Mouse (Mus musculus) adrenal gland (tissue): ENCODE measurements around the gene Zfp36.

Experiments used
- intact Hi-C: fragments of 180-260 bp; cut with DNase I; formaldehyde crosslinking; loops from one replicate; pipeline ENCODE4 v1.15.1; 2025

Gene Zfp36

GRCm38 (mm10) chr7:28370977-28371513 is 9.0 kb downstream of the Zfp36 start:
- intact Hi-C loops = no loop called here

- intact Hi-C loops = no loop called here
Observed at GRCm38 (mm10) chr7:28370051-28370450, 10.0 kb downstream of the Zfp36 start.

- intact Hi-C loops = no loop called here
Observed at GRCm38 (mm10) chr7:28368276-28368920, 11.7 kb downstream of the Zfp36 start.

DNA sequence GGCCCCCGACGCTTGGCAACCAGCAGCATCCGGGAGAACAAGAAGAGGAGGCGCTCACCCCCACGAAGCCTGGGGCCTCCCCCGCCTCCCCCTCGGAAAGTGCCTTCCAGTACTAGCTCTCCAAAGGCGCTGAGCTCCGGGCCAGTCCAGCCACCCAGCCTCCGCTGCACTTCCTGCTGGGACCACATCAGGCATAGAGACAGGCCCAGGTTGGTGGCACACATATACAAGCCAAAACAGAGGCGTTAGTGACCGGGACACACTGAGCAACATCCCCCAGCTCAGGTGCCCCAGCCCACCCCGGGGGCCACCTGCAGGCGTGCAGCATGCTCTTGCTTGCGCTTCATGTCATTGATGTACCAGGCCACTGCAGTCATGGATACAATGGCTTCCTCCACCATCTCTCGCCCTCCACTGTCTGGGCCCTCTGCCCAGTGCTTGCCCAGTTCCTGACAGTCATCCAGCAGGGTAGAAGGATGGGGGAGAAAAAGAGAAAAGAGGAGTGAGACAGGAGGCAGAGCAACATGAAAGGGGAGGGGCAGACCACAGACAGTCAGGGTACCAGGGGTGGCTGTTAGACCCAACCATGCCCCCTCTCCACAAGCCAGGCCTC is 12.3 kb downstream of the Zfp36 start:
- intact Hi-C loops = no loop called here

- intact Hi-C loops = no loop called here
Observed at GRCm38 (mm10) chr7:28362441-28363060, 17.5 kb downstream of the Zfp36 start.

DNA sequence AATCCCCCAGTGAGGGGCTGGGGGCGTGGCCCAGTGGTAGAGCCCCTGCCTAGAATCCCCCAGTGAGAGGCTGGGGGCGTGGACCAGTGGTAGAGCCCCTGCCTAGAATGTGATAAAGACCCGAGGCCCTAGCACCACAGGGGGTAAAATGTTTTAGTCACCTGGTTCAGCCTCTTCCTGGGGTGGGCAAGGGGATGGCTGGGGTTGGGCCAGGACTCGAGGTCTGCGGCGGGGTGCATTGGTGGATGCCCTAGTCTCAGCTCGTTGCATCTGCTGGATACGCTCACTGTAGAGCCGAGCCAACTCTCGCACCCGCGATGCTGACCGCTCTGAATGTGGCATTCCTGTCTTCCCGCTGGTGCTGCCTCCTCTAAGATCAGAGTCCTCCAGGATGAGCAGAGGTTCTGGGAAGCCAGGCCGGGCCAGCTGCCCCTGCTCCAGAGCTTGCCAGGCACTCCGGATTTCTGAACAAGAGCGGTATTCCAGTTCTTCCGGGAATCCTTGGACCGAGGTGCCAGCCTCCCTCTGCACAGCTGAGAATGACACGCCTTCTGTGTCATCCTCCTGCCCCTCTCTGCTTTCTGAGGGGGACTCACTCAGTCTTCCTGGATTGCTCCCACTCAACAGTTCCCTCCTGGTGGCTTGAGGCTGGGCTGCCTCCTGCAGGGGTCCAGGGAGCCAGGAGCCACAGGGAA is 18.3 kb downstream of the Zfp36 start:
- intact Hi-C loops = no loop called here

GRCm38 (mm10) chr7:28360291-28360690 is 19.8 kb downstream of the Zfp36 start:
- intact Hi-C loops = no loop called here

DNA sequence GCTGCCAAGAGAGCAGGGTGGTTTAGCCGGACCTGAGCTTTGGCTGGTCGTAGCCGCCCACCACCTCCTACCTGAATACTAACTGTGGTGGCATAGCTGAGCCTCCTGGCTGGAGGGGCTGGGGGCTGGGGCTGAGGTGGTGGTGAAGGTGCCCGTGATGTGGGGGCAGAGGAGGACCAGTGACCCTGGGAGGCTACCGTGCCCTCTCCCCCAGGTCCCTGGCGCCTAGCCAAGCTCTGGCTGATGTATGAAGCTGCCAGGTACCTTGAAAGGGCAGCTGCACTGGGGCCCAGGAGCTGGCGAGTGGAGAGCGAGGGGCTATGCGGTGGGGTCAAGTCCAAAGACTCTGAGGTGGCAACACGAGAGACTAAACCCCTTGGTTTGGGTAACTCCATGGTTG is 20.2 kb downstream of the Zfp36 start:
- intact Hi-C loops = no loop called here

DNA sequence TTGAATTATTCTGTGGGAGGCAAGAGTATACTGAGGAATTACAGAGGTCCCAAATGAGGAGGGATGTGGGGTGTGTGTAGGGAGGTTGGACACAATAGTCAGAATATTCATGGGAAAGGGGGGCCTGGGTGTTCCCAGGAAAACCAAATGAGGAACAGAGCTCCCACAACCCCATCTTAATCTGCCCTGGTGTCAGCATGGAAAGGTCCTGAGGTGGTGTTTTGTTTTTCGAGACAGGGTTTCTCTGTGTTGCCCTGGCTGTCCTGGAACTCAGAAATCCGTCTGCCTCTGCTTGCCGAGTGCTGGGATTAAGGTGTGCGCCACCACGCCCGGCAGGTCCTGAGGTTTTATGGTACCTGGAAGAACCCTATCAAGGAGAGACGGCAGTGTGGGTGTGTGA is 21.6 kb downstream of the Zfp36 start:
- intact Hi-C loops = no loop called here

GRCm38 (mm10) chr7:28357984-28358383 is 22.1 kb downstream of the Zfp36 start:
- intact Hi-C loops = no loop called here

DNA sequence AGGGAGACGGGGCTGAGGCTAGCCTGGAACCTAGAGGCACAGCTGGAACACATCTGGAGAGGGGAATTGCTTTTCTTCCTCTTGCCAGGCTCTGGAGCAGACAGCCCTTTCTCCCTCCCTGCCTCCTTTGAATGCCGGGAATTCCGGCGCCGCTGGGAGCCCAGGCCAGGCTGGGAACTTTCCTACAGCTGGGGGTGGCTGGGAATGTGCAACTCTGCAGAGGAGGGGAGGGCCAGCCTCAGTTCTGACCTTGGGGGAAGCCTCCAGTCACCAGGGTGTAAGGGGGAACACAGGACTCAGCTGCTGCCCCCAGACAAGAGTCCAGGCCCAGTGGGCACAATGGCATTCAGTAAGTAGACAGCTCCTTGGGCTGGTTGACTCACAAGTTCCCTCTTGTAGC is 23.1 kb downstream of the Zfp36 start:
- intact Hi-C loops = no loop called here

GRCm38 (mm10) chr7:28355221-28355620 is 24.8 kb downstream of the Zfp36 start:
- intact Hi-C loops = no loop called here

- intact Hi-C loops = no loop called here
Observed at GRCm38 (mm10) chr7:28354596-28354995, 25.5 kb downstream of the Zfp36 start.

DNA sequence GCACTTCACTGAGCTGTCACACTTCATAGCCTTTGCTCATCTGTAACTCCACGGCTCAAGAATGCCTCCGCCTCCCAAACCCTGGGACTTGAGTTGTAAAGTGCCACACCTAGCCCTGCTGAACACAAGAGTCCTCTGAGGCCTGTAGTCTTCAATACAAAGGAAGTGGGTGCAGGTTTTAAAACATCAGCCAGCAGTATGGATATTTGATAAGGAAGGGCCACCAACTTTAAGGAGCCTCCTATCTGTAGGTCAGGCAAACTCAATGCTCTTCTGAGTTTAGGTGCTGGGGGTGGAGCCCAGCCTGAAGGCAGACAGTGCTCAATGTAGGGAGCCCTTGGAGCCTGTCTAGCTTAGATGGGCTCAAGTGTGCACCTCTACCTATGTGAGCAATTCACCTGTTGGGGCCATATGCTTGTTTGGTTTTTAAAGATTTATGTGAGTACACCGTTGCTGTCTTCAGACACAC is 25.9 kb downstream of the Zfp36 start:
- intact Hi-C loops = no loop called here

DNA sequence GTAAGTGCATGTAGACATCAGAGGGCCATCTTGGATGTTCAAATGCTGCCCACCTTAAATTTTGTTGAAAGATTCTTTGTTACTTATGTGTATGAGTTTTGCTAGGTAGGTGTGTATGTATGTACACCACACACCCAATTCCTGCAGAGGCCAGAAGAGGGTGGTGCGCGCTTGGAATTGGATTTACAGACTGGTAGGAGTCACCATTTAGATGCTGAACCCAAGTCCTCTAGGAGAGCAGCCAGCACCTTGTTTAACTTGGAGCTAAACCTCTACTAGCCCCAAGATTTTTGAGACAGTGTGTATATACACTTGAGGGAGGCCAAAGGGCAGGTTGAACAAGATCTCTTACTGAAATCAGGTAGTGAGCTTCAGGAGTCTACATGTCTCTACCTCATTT is 26.8 kb downstream of the Zfp36 start:
- intact Hi-C loops = no loop called here

- intact Hi-C loops = no loop called here
Observed at GRCm38 (mm10) chr7:28351676-28352191, 28.3 kb downstream of the Zfp36 start.

DNA sequence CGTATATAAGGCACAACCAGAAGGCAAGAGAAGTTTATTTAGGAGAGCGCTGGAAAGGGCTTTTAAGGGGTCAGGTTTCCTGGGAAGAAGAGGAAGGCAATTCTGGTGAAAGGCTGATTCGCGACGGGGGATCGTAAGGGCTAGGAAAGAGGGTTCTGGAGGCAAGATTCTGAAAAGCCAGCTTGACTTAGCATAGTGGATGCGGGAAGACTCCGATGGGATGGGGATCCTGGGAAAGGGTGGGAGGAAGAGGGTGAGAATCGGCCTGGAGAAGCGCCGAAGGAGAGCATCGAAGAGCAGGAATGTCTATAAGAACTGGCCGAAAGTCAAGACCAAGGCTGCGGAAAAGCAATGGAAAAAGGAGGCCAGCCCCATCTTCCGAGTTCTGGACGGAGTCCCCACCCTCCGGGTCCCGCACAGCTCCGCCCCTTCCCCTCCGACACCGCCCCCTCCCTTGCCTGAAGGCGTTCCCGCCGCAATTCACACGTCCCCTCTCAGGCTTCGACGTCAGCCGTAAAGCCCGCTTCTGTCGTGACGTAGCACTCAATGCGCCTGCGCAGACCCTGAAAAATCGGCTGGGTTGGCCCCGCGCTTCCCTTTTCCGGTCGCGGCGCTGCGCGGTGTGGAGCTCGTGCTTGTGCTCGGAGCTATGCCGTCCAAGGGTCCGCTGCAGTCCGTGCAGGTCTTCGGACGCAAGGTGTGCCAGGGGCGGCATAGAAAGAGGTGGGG is 29.7 kb downstream of the Zfp36 start, which contains the start of gene Rps16:
Rps16 (plus strand) TSS at position 498 of the 729 bp plus-strand sequence.
- intact Hi-C loops = no loop called here

DNA sequence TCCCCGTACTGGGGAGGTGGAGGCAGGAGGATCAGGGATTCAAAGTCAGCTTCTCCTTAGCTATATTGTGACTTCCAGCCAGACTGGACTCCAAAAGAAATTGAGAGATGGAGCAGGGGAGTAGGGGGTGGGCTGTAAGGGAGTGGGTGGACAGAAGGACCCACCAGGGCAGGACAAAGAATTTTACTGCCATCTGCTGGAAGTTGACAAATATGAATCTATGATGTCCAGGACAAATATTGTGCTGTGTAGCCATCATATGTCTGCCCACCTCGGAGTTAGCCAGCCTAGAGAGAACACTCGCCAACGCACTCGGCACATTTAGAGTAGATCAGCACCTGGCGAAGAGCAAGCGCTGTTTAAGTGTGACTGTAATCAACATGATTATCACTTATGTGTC is 31.5 kb downstream of the Zfp36 start:
- intact Hi-C loops = no loop called here

GRCm38 (mm10) chr7:28347746-28348145 is 32.3 kb downstream of the Zfp36 start:
- intact Hi-C loops = no loop called here

GRCm38 (mm10) chr7:28344637-28345036 is 35.4 kb downstream of the Zfp36 start:
- intact Hi-C loops = no loop called here

DNA sequence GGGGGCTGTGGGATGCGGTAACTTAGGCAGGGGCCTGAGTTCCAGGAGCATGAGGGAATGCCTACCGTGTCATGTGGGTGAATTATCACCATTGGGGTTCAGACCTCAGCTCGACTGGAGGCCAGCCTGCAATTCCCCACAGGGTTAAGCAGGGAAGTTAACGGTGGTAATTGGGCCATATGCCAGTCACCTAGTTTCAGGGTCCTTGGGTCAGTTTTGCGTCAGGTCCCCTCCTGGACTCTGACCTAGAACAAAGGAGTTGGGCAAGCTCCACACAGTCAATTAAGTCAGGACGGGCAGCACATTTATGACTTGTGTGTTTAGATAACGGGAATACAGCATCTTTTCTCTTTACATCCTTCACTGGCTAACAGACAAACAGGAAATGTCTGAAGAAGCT is 38.7 kb downstream of the Zfp36 start:
- intact Hi-C loops = no loop called here
